Mouse (Mus musculus) hindbrain, embryonic 15.5 days (tissue): ENCODE measurements at regions not wholly inside any gene's neighbourhood (a gene's known extent, or its start where the extent isn't known, plus 50 kb on each side); places are given as distances from the start of the nearest gene placed in this dataset.

Source experiments
- ATAC-seq: fragments of 200-750 bp; cut with Nextera tagmentation; 2 replicates; pipeline ENCODE4 v1.8.0; 2017; ENCODE audit warnings: low read depth, moderate number of reproducible peaks, moderate TSS enrichment; ENCODE audit not compliant: low FRiP score
- H3K27ac ChIP-seq: fragments of 300-500 bp; sonication (generic); replicated peaks from 2 replicates; pipeline ENCODE4 v1.5.1; 2015; ENCODE audit warnings: mild to moderate bottlenecking, inconsistent platforms
- H3K27me3 ChIP-seq: fragments of 300-500 bp; sonication (generic); 2 replicates; pipeline ENCODE4 v1.6.1; 2015; ENCODE audit warnings: control low read depth, inconsistent platforms
- H3K36me3 ChIP-seq: fragments of 300-500 bp; sonication (generic); 2 replicates; pipeline ENCODE4 v1.6.1; 2015; ENCODE audit warnings: control low read depth, inconsistent platforms
- H3K4me1 ChIP-seq: fragments of 300-500 bp; sonication (generic); replicated peaks from 2 replicates; pipeline ENCODE4 v1.6.1; 2015; ENCODE audit warnings: control low read depth, inconsistent platforms
- H3K4me2 ChIP-seq: fragments of 300-500 bp; sonication (generic); 2 replicates; pipeline ENCODE4 v1.6.1; 2015; ENCODE audit warnings: moderate library complexity, mild to moderate bottlenecking, inconsistent platforms
- H3K4me3 ChIP-seq: fragments of 300-500 bp; sonication (generic); 2 replicates; pipeline ENCODE4 v1.5.1; 2015; ENCODE audit warnings: mild to moderate bottlenecking, inconsistent platforms
- H3K9ac ChIP-seq: fragments of 300-500 bp; sonication (generic); 2 replicates; pipeline ENCODE4 v1.6.1; 2015; ENCODE audit warnings: inconsistent platforms
- H3K9me3 ChIP-seq: fragments of 300-500 bp; sonication (generic); 2 replicates; pipeline ENCODE4 v1.6.1; 2016; ENCODE audit warnings: control low read depth, inconsistent platforms
- WGBS: fragments of 180-500 bp; shearing (Covaris S2); methylation state at CpG from one replicate; pipeline ENCODE4 v1.1.7; 2015; 5-methylcytosine and 5-hydroxymethylcytosine counted together

DNA sequence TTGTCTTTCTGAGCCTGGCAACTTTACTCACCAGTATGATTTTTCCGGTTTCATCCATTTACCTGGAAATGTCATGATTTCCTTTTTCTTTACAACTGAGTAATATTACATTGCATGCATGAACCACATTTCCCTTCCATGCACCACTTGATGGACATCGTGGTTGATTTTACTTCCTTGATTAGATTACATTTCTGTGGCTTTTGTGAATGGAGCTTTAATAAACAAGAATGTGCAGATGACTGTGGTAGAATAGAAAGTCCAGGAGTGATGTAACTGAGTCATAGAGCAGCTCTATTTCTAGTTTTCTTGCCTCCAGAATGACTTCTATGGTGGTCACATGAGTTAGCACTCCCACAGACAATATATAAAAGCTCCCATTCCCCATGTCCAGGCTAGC is 75.2 kb downstream of the Chst2 start:
- H3K27ac ChIP-seq = no peak overlapping the region
- H3K36me3 ChIP-seq = no peaks in the 10 kb centered on the region
- no peak overlapping the region for H3K9ac ChIP-seq
- no peaks in the 10 kb centered on the region for H3K27me3 ChIP-seq
- WGBS = 84% methylated on average over 2 of the region's 2 CpGs
- H3K4me3 ChIP-seq = no peak overlapping the region
- no peak overlapping the region for H3K4me2 ChIP-seq
- H3K9me3 ChIP-seq = no peaks in the 10 kb centered on the region
- no peaks in the 10 kb centered on the region for H3K4me1 ChIP-seq
- ATAC-seq = no peak

GRCm38 (mm10) chr9:95330097-95330496 is 76.4 kb downstream of the Chst2 start:
- no peak for ATAC-seq
- Histone ChIP-seq H3K27me3 (no peaks in the 10 kb centered on the region), H3K4me1 (no peaks in the 10 kb centered on the region), H3K9me3 (no peaks in the 10 kb centered on the region), H3K4me3 (no peak overlapping the region), H3K9ac (no peak overlapping the region), H3K36me3 (no peaks in the 10 kb centered on the region), H3K27ac (no peak overlapping the region), H3K4me2 (no peak overlapping the region)
- WGBS = 84% methylated on average over 7 of the region's 7 CpGs

- no peak overlapping the region for H3K27ac ChIP-seq
- H3K4me1 ChIP-seq = no peaks in the 10 kb centered on the region
- no peak overlapping the region for H3K4me2 ChIP-seq
- H3K4me3 ChIP-seq = no peak overlapping the region
- ATAC-seq = no peak
- H3K9ac ChIP-seq = no peak overlapping the region
- WGBS = 83% methylated on average over 9 of the region's 9 CpGs
- no peaks in the 10 kb centered on the region for H3K9me3 ChIP-seq
- H3K27me3 ChIP-seq = no peaks in the 10 kb centered on the region
- H3K36me3 ChIP-seq = no peaks in the 10 kb centered on the region
These were observed 77.5 kb downstream of the Chst2 start for GRCm38 (mm10) chr9:95329053-95329430.

GRCm38 (mm10) chr9:95328261-95329052 is 78.1 kb downstream of the Chst2 start:
- no peaks in the 10 kb centered on the region for H3K9me3 ChIP-seq
- WGBS = 80% methylated on average over 12 of the region's 15 CpGs
- no peak for ATAC-seq
- no peak overlapping the region for H3K27ac ChIP-seq
- no peaks in the 10 kb centered on the region for H3K27me3 ChIP-seq
- no peak overlapping the region for H3K4me3 ChIP-seq
- H3K9ac ChIP-seq = no peak overlapping the region
- H3K36me3 ChIP-seq = no peaks in the 10 kb centered on the region
- no peak overlapping the region for H3K4me2 ChIP-seq
- H3K4me1 ChIP-seq = no peaks in the 10 kb centered on the region

GRCm38 (mm10) chr9:95327771-95328170 is 78.8 kb downstream of the Chst2 start:
- Histone ChIP-seq H3K27me3 (no peaks in the 10 kb centered on the region), H3K9ac (no peak overlapping the region), H3K4me2 (no peak overlapping the region), H3K4me3 (no peak overlapping the region), H3K9me3 (no peaks in the 10 kb centered on the region), H3K36me3 (no peaks in the 10 kb centered on the region), H3K27ac (no peak overlapping the region), H3K4me1 (0 out of 2 replicates have a peak, but pooled peaks cover 2% of the 10 kb centered on the region)
- ATAC-seq = no peak
- WGBS = 68% methylated on average over 3 of the region's 3 CpGs

- H3K9me3 ChIP-seq = no peaks in the 10 kb centered on the region
- 0 out of 2 replicates have a peak, but pooled peaks cover 4% of the 10 kb centered on the region for H3K4me1 ChIP-seq
- 19% methylated on average over 7 of the region's 7 CpGs for whole genome bisulfite sequencing
- H3K36me3 ChIP-seq = no peaks in the 10 kb centered on the region
- H3K27ac ChIP-seq = no peak overlapping the region
- ATAC-seq = no peak
- H3K4me2 ChIP-seq = no peak overlapping the region
- no peaks in the 10 kb centered on the region for H3K27me3 ChIP-seq
- no peak overlapping the region for H3K9ac ChIP-seq
- no peak overlapping the region for H3K4me3 ChIP-seq
These were observed 82.9 kb downstream of the Chst2 start for GRCm38 (mm10) chr9:95323622-95324021.

DNA sequence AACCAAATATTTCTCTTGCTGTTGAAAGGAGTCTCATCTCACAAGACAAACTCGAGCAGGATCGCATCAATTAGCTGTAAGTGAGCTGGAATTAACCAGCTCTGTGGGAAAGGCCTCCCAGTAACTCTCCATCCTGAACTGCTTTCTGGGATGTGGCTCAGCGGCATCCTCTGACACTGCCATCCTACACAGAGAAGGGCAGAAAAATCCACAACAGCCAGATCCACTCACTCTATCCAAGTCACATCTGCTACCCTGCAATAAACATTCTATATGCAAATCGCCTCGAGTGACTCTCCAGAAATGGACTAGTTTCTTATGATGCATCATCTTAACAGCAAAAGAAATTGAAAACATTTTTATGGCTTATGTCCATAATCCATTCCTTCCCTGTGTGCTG is 83.6 kb downstream of the Chst2 start:
- ATAC-seq = 0 out of 2 replicates have a peak, but pooled peaks have one; percentile 45
- H3K9me3 ChIP-seq = no peaks in the 10 kb centered on the region
- WGBS = 43% methylated on average over 5 of the region's 5 CpGs

DNA sequence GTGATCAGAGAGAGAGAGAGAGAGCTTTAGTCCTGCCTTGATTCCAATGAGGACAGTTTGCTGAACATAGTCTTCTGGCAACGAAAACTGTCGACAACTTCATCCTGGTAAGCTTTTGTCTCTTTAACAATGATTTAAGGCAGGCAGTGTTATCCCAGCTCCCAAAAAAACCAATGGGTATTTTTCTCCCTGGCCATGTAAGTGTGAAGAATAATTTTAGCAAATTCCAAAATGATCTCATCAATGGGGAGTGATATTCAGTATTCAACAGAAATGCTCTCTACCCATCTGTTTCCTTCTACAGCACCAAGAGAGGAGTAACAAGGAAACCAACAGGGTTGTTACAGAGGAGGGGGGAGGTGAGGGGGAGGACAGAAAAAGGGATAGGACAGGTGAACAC is 84.5 kb downstream of the Chst2 start:
- no peaks in the 10 kb centered on the region for H3K9me3 ChIP-seq
- 82% methylated on average over 2 of the region's 2 CpGs for WGBS
- no peak for ATAC-seq
- no peak overlapping the region for H3K4me2 ChIP-seq
- H3K4me3 ChIP-seq = no peak overlapping the region
- H3K36me3 ChIP-seq = no peaks in the 10 kb centered on the region
- no peak overlapping the region for H3K27ac ChIP-seq
- no peaks in the 10 kb centered on the region for H3K27me3 ChIP-seq
- 0 out of 2 replicates have a peak, but pooled peaks cover 4% of the 10 kb centered on the region for H3K4me1 ChIP-seq
- no peak overlapping the region for H3K9ac ChIP-seq

More for the DNA sequence above, 83.6 kb downstream of the Chst2 start:
- Histone ChIP-seq H3K27me3 (no peaks in the 10 kb centered on the region), H3K36me3 (no peaks in the 10 kb centered on the region), H3K4me2 (no peak overlapping the region), H3K4me1 (0 out of 2 replicates have a peak, but pooled peaks cover 4% of the 10 kb centered on the region), H3K9ac (no peak overlapping the region), H3K4me3 (no peak overlapping the region), H3K27ac (no peak overlapping the region)

DNA sequence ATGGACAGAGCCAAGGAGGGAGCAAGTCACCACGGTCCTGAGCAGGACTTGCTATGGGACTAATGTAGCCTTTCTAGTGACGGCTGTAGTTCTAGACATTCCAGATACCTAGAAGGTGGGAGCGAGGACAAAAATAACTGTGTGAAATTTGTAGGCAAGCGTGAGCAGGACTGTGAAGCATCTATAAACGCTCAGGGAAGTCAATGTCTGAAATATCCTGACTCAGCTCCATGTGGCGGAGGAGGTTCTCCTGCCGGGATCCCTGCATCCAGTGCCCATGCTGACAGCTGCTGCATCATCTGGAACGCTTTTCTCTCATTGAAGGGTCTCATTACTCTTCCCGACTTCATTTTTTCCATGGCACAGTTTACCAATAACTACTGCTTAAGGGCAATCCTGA is 87.6 kb downstream of the Chst2 start:
- Histone ChIP-seq H3K27me3 (no peaks in the 10 kb centered on the region), H3K4me2 (no peak overlapping the region), H3K36me3 (no peaks in the 10 kb centered on the region), H3K9ac (no peak overlapping the region), H3K4me1 (0 out of 2 replicates have a peak, but pooled peaks cover 4% of the 10 kb centered on the region), H3K27ac (no peak overlapping the region), H3K4me3 (no peak overlapping the region), H3K9me3 (no peaks in the 10 kb centered on the region)
- WGBS = 93% methylated on average over 9 of the region's 9 CpGs
- ATAC-seq = no peak

GRCm38 (mm10) chr9:95316726-95317125 is 89.8 kb downstream of the Chst2 start:
- Histone ChIP-seq H3K4me3 (no peak overlapping the region), H3K9ac (no peak overlapping the region), H3K4me2 (no peak overlapping the region), H3K4me1 (no peaks in the 10 kb centered on the region), H3K27me3 (no peaks in the 10 kb centered on the region), H3K36me3 (no peaks in the 10 kb centered on the region), H3K9me3 (no peaks in the 10 kb centered on the region), H3K27ac (no peak overlapping the region)
- 85% methylated on average over 8 of the region's 8 CpGs for WGBS
- no peak for ATAC-seq

DNA sequence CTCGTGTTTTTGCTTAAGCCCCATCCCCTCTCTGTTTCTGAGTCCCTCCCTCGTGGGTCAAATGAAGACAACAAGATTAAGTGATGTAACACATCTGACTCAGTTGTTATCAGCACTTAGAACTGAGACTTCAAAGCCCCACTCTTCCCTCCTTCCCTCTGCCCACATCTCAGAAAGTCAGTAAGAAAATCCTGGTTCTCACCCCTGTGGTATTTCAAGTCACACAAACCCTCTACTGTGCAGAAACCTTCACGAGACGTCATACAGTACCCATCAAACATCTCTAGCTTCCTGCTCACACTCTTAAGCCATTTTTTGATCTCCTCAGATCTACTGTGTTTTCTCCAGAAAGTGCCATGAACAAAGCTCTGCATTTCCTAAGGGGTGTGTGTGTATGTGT is 91.4 kb downstream of the Chst2 start:
- WGBS = 78% methylated on average over 4 of the region's 4 CpGs
- Histone ChIP-seq H3K27ac (no peak overlapping the region), H3K4me2 (no peak overlapping the region), H3K4me3 (no peak overlapping the region), H3K4me1 (no peaks in the 10 kb centered on the region), H3K27me3 (no peaks in the 10 kb centered on the region), H3K36me3 (no peaks in the 10 kb centered on the region), H3K9me3 (no peaks in the 10 kb centered on the region), H3K9ac (no peak overlapping the region)
- ATAC-seq = no peak

GRCm38 (mm10) chr9:95311671-95312070 is 94.9 kb downstream of the Chst2 start:
- Histone ChIP-seq H3K4me3 (no peak overlapping the region), H3K9ac (no peak overlapping the region), H3K27me3 (no peaks in the 10 kb centered on the region), H3K36me3 (no peaks in the 10 kb centered on the region), H3K27ac (no peak overlapping the region), H3K4me1 (no peaks in the 10 kb centered on the region), H3K9me3 (no peaks in the 10 kb centered on the region), H3K4me2 (no peak overlapping the region)
- ATAC-seq = no peak
- 83% methylated on average over 3 of the region's 3 CpGs for WGBS

GRCm38 (mm10) chr9:95289008-95289407 is 117.5 kb downstream of the Chst2 start:
- no peaks in the 10 kb centered on the region for H3K9me3 ChIP-seq
- no peak overlapping the region for H3K4me3 ChIP-seq
- no peak overlapping the region for H3K27ac ChIP-seq
- H3K4me2 ChIP-seq = no peak overlapping the region
- H3K4me1 ChIP-seq = no peaks in the 10 kb centered on the region
- H3K36me3 ChIP-seq = no peaks in the 10 kb centered on the region
- no peak overlapping the region for H3K9ac ChIP-seq
- ATAC-seq = no peak
- no peaks in the 10 kb centered on the region for H3K27me3 ChIP-seq
